Mouse (Mus musculus) layer of hippocampus, adult 2 months (tissue): ENCODE measurements at regions not wholly inside any gene's neighbourhood (a gene's known extent, or its start where the extent isn't known, plus 50 kb on each side); places are given as distances from the start of the nearest gene placed in this dataset.

Source experiments
- DNase-seq, 2 experiments: peaks; one replicate each; pipeline ENCODE4 v3.0.0; 2022; ENCODE audit warnings: low spot score in 2 of 2
- H3K27ac ChIP-seq: fragments of 200-600 bp; 2 replicates; pipeline ENCODE4 v1.8.1; 2022
- H3K4me3 ChIP-seq: fragments of 200-600 bp; 2 replicates; pipeline ENCODE4 v1.8.1; 2022; ENCODE audit warnings: mild to moderate bottlenecking
- CTCF ChIP-seq: fragments of 200-600 bp; conservative IDR thresholded peaks from 2 replicates; pipeline ENCODE4 v1.8.1; 2022; ENCODE audit warnings: antibody characterized with exemption, mild to moderate bottlenecking, moderate library complexity

DNA sequence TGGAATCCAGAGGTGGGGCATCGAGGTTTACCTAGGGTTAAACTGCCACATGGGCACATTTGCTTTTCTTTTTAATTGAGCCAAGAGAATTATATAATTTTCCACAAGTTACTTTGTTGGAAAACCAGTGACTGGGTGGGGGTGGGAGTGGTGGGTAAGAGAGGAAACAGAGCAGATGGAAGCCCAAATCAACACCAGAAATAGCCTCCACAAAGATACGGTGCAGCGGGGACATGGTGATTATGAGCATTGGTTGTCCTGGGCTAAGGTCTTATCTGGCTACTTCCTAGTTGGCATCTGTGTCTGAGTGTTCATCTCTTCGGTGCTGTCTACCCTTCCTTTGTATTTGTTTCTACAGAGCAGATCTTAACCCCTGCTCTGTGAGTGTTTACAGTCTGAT, 250.1 kb upstream of the Rora start:
- no peak overlapping the region for H3K4me3 ChIP-seq
- no peak for DNase-seq

DNA sequence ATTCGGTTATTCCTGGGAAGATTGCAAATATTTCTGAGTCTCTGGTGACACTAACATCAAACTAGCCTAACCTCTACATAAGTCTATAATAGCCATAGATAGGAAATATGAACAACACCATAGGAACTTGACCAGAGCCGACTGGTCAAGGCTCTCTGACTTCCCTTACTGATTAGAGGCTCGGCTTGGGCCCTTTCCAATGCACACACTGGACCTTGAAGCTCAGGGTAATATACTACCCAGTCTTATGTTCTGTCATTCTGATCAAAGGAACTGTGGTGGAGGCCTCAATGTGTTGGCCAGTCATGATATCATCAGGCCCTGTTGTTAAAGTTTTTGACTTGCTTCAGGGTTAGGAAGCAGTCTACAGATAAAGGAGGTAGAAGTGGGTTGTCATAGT, 243.8 kb upstream of the Rora start:
- H3K4me3 ChIP-seq: no peak overlapping the region
- TF ChIP-seq CTCF: no peak
- no peak for DNase-seq
- no peak overlapping the region for H3K27ac ChIP-seq

More for the DNA sequence above, 250.1 kb upstream of the Rora start:
- H3K27ac ChIP-seq: no peak overlapping the region
- TF ChIP-seq CTCF: no peak

DNA sequence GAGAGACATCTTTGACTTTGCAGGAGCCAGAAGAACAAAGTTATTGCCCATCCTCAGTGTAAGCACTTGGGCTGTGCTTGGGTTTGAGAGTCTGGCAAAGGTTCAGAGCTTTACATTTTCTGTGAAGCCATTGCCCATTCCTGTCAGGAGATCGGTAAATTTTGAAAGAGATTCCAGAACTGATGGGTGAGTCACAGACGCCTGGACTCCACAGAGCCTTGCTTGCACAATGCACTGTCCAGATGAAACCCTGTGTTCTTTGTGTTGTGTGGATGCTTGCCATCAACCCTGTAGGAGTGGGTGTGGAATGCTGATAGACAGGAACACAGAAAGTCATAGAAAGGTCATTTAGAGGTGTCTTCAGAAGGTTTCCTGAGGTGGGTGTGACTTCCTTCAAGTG, 227.3 kb upstream of the Rora start:
- no peak overlapping the region for H3K27ac ChIP-seq
- no peak for TF ChIP-seq CTCF
- H3K4me3 ChIP-seq: no peak overlapping the region
- no peak for DNase-seq

DNA sequence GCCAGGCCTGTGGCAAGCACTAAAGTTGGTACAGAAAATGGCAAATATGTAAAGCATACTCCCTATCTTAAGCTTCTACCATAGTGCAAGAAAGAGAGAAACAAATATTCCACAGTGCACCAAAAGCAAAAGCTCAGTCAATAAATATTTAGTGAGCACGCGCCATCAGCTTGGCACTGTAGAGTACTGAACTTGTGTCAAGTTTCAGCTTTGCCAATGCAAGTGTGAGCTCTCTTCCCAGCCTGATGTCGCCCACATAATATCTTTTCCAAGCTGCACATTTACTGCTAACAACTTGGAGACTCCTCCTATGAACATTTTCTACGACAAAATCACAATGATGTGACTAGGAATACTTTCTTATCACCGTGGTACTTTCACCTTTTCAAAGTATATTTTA, 190.8 kb upstream of the Rora start:
- no peak for TF ChIP-seq CTCF
- peak in 1 of 2 experiments; percentile 34 for DNase-seq
- no peak overlapping the region for H3K4me3 ChIP-seq
- no peak overlapping the region for H3K27ac ChIP-seq

DNA sequence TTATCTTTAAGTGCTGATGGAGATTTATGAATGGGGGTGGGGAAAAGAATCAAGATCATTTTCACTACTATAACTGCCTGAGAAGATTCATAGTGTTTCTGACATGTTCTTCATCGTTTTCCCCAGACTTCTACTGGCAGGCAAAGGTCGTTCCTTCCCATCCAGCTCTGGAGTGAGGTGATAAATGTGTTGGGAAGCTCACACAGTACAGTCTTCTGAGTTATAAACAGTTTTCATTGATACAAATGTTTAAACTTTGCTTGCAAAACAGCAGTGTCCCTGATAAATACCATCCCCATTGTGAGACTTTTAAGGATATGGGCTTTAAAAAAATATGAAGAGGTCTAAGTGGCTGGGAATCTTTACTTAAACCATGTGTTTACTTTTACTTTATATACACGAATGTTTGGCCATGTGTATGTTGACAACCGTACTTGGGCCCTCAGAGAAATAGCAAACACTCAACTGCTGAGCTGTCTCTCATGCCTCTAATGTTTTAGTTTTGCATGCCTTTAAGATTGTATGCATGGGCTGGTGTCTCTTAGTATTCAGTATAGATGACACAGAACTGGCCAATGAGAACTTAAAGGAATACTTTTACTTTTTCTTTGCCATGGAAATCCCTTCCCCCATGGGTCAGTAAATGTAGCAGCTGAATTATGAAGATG, 189.8 kb upstream of the Rora start:
- Histone ChIP-seq H3K4me3 (no peak overlapping the region), H3K27ac (no peak overlapping the region)
- TF ChIP-seq CTCF: no peak
- DNase-seq: no peak

DNA sequence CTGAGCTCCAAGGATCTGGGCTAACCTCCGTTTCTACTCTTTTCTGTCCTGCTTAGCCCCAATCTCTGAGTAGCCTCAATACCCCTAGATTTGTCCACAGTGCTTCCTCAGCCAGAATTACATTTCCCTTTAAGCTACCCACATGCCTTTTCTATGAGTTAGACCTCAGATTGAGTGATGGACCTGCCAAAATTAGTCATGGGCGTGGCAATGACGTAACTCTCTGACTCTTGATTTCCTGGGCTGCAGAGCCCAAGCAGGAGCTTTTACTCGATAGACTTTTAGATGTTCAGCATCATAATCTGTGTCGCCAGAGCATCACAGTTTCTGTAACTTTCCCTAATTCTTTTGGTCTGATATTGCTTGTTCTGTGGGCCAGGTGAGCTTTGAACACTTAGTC, 186.9 kb upstream of the Rora start:
- no peak overlapping the region for H3K27ac ChIP-seq
- no peak overlapping the region for H3K4me3 ChIP-seq
- DNase-seq: no peak
- no peak for TF ChIP-seq CTCF

DNA sequence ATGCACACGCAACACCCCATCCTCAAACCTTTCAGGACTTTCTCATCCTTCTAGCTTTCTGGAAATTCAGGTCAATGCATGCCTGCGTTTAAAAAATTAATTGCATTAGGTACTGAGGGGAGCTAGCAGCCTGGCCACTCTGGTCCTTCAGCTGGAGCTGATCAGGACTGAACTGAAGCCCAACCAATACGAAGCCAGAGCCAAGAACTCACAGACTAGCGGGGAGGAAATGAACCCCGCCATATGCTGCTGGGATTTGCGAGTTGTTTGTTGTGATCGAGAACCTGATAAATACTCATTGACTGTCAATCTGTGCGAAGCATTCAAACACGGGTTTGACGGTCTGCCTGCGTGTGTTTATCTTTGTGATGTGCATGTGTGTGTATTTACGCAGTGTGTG, 177.2 kb upstream of the Rora start:
- Histone ChIP-seq H3K27ac (no peak overlapping the region), H3K4me3 (no peak overlapping the region)
- TF ChIP-seq CTCF: no peak
- peak in 1 of 2 experiments; percentile 6 for DNase-seq

DNA sequence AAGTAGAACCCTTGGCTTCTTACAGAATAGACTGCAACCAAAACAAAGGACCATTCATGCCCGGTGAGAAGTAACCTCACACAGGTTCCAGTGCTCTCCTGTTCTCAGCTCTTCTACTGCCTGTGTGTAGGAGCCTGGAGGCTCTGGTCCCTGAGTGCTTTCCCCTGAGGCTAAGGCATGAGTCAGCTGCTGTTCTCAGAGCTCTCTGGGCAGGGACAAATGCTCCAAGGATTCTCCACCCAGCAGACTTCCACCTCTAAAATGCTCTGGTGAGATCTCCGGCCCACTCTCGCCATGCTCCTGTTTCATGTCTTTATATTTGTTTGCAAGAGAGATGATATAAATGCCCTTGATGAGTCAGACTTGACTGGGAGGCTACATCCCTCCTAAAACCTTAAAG, 176.1 kb upstream of the Rora start:
- no peak for TF ChIP-seq CTCF
- no peak for DNase-seq
- H3K4me3 ChIP-seq: no peak overlapping the region
- no peak overlapping the region for H3K27ac ChIP-seq

DNA sequence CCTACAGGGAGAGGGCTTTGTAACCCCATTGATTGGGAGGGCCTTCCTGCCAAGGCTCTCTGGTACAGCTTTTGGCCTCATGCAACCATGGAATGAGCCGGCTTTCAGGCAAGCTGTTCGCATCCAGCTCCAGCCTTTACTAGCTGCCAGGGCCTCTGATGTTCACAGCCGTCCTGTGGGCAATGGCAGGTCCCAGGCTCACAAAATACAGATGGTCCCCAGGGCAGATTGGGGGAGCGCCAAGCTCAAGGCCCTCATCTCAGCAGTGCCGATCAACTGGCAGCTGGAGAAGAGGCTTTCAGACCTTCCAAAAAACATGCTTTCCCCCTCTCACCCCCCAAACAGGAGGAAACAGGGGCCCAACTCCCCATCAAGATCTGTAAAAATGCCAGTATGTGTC, 166.9 kb upstream of the Rora start:
- H3K27ac ChIP-seq: no peak overlapping the region
- peak; percentile 12 to 33 for DNase-seq
- TF ChIP-seq CTCF: no peak
- H3K4me3 ChIP-seq: no peak overlapping the region

DNA sequence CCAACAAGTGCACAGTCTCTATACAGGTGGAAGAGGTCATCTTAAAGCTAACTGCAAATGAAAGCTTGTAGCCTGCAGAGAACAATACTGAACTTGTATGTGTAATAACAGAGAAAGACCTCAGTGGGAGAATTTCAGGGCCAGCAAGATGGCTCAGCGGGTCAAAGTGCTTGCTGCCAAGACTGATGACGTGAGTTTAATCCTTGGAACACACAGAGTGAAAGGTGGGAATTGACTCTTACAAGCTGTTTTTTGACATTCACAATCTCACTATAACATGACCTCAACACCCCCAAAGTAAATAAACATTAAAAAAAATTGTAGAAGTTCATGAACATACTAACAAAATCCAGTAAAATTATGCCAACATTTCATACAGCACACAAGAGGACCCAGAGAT, 162.4 kb upstream of the Rora start:
- TF ChIP-seq CTCF: no peak
- Histone ChIP-seq H3K4me3 (no peak overlapping the region), H3K27ac (no peak overlapping the region)
- DNase-seq: no peak

DNA sequence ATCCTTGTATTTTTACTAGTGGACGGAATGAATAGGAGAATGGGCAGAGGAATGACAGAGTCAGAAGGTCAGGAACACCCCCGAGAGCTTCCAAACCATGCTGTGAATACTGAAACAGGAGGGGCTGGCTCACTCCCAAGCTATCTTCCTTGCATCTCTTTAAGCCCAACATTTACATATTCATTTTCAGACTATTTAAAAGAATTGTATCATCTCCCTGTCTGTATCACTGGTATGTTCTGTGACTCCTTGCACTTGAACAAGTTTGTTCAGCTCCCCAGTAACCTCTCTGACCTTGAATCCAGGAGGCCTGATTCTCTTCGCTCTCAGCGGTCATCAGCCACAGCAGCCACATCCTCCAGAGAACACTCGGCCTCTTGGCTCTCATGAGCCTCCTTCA, 132.4 kb upstream of the Rora start:
- TF ChIP-seq CTCF: no peak
- H3K27ac ChIP-seq: no peak overlapping the region
- no peak for DNase-seq
- no peak overlapping the region for H3K4me3 ChIP-seq

DNA sequence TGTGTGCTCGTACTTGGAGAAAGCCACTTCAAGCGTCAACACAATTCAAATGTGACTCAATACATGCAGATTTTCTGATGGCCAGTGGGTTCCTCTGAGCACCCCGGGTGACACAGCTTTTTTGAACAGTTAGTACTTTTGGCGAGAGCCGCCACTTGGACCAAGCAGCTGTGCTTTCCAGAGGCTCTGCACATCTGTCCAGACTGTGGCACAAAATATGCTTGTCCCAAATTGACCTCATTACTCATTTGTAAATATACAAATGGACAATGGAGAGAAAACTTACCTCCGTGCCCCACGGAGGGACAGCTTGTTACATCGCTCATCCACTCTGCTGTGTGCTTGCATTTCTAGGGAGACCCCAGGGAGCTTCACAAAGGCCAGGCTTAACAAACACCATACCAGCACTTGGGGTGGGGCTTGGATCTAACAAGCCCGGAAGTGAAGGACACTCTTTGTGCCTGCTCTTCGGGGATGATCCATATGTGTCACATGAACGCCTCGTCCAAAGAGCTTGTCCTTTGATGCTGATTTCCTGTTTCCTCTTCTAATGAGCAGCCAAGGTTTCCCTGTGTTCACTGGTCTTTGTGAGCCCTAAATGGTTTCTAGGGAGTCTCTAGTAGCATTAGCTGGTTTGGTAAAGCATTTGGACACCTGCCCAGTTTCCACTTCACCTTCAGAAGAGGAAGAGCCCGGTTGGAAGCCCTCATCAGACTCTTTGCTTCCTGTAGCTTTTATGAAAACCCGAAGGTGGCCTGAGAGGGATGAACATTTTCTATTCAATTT, 91.6 kb upstream of the Rora start:
- DNase-seq: no peak
- TF ChIP-seq CTCF: no peak
- H3K4me3 ChIP-seq: no peak overlapping the region
- H3K27ac ChIP-seq: no peak overlapping the region

DNA sequence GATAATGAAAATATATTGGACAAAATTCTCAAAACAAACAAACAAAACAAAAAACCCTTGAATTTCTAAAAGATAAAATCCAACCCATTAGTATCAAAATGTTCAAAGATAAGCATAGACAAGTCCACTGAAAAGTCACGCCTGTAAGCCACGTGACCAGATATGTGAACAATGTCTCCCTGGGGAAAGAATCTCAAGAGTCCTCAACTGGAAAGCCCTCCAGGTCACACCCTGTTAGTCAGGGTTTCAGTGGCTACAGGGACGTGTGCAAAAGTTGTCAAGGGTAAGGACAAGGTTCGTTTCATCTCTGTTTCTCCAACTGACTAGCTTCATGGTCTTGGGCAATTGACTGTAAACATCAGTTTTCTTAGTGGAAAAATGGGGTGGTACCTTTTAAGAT, 90.4 kb upstream of the Rora start:
- no peak for DNase-seq
- Histone ChIP-seq H3K4me3 (no peak overlapping the region), H3K27ac (no peak overlapping the region)
- no peak for TF ChIP-seq CTCF

DNA sequence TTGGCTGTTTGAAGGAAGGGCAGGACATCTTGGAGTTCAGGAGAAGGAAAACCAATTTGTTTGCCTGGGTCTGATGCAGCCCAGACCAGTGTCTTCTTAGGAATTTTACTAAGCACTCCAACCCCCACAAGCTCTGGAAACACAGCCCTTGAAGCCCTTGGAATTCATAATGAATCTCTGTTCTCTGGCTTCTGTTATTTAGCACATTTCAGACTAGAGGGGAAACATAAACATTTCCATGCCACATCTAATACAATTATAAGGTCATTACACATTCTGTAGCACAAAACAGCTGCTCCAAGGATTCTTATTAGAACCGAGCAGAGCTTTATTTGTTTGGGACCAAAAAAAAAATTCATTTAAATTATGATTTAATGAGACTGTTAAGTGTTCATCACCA, 67.8 kb upstream of the Rora start:
- TF ChIP-seq CTCF: no peak
- H3K4me3 ChIP-seq: no peak overlapping the region
- no peak overlapping the region for H3K27ac ChIP-seq
- no peak for DNase-seq
